Mouse (Mus musculus): Measurements from ENCODE around the gene Ccl22.

- TF ChIP-seq CTCF (IDR thresholded peaks at IDR 0.05 in 2 of 3, conservative IDR thresholded peaks at IDR 0.05 in 1 of 3; ENCODE audit: control insufficient read depth in 1 of 3, insufficient read depth in 1 of 3, low read depth in 2 of 3, low read length in 3 of 3, poor library complexity in 1 of 3, severe bottlenecking in 1 of 3) (no peak), POLR2AphosphoS5 (IDR thresholded peaks at IDR 0.05; ENCODE audit: borderline replicate concordance, low read depth, low read length) (no peak), TCF12 (IDR thresholded peaks at IDR 0.05; ENCODE audit: low read depth, low read length) (no peak), POLR2A (IDR thresholded peaks at IDR 0.05; ENCODE audit: control insufficient read depth in 1 of 2, insufficient read depth in 1 of 2, low read depth in 1 of 2, low read length in 2 of 2, poor library complexity in 1 of 2) (no peak), GABPA (IDR thresholded peaks at IDR 0.05; ENCODE audit: low read depth, low read length) (no peak)
These were observed 1.4 kb downstream of the Ccl22 start for GRCm38 (mm10) chr8:94746832-94747231.

Data from MEL (cell line).